Mouse (Mus musculus) ES-E14 (cell line): ENCODE measurements around the gene Parm1.

Experiments
- CHD2 ChIP-seq: IDR thresholded peaks from 2 replicates; pipeline ENCODE4 v1.6.1; 2014; ENCODE audit warnings: mild to moderate bottlenecking, low read depth, low read length, inconsistent platforms
- HCFC1 ChIP-seq: IDR thresholded peaks from 2 replicates; pipeline ENCODE4 v1.6.1; 2012; ENCODE audit warnings: low read length, inconsistent platforms, borderline replicate concordance; ENCODE audit not compliant: insufficient read depth
- ZC3H11A ChIP-seq: IDR thresholded peaks from 2 replicates; pipeline ENCODE4 v1.6.1; 2012; ENCODE audit warnings: low read depth, mild to moderate bottlenecking, inconsistent platforms, low read length, borderline replicate concordance
- ZNF384 ChIP-seq: IDR thresholded peaks from 2 replicates; pipeline ENCODE4 v1.6.1; 2012; ENCODE audit warnings: low read depth, low read length, inconsistent platforms

- TF ChIP-seq CHD2 (no peak), HCFC1 (no peak), ZC3H11A (no peak), ZNF384 (no peak)
Observed at GRCm38 (mm10) chr5:91586206-91586605, 68.8 kb downstream of the Parm1 start.
